13 mouse cellular contexts compared by ENCODE assay signal in genomic region chr5:101833875-101834274, GRCm38 (mm10).
DNase-seq lines count a peak whose midpoint lies in the region; ATAC-seq and TF ChIP-seq lines count a peak whose summit lies in the region.
"Had no signal": no experiment of that assay in that cellular context is flagged by ENCODE, and none has a peak within 500 bp of the region (broad histone marks: within the 10 kb centered on the region; RNA-seq: fewer than 3 reads in every experiment).

No protein-coding gene starts in this region.

- H3K79me2 ChIP-seq in liver, adult 2 months (ENCODE audit: control insufficient read depth, insufficient read depth, low read length) = no peaks in the 10 kb centered on the region

- no peak overlapping the region for H3K4me3 ChIP-seq in cerebellum, adult 2 months (replicated peaks; ENCODE audit: insufficient read depth, low read depth, low read length)
- no peak overlapping the region for H3K4me3 ChIP-seq in liver, adult 2 months (ENCODE audit: insufficient read depth, low read depth, low read length)
- no peak overlapping the region for H3K4me3 ChIP-seq in liver, embryonic 11.5 days (ENCODE audit: low read depth, low read length)
- no peak overlapping the region for H3K4me3 ChIP-seq in bone marrow macrophage, adult 2 months (ENCODE audit: insufficient read depth, low read length)
- H3K4me3 ChIP-seq in stomach, postnatal 0 days (ENCODE audit: low read depth, low read length) = no peak overlapping the region
- H3K4me3 ChIP-seq: erythroblast, embryonic 14.5 days; heart, embryonic 15.5 days had no signal

- no peak for DNase-seq in cerebellum, adult 2 months
- DNase-seq in cerebellum, adult 8-10 months = no peak
- DNase-seq in liver, adult 2 months (ENCODE audit: extremely low read depth, low read depth, low spot score) = no peak
- no peak for DNase-seq in liver, embryonic 11.5 days (ENCODE audit: low spot score)
- no peak for DNase-seq in stomach, postnatal 0 days (ENCODE audit: low spot score)
- DNase-seq in heart, adult 11 months = no peak
- DNase-seq in gastrocnemius, postnatal 25 days = no peak
- DNase-seq: left cerebral cortex, postnatal 4 days; right cerebral cortex, adult 18-20 months had no signal

- no peak for TF ChIP-seq POLR2A in cerebellum, adult 2 months (IDR thresholded peaks at IDR 0.05; ENCODE audit: borderline replicate concordance, insufficient read depth, low read length)
- no peak for TF ChIP-seq POLR2A in liver, adult 2 months (IDR thresholded peaks at IDR 0.05; ENCODE audit: extremely low read depth, insufficient read depth, low read length)
- TF ChIP-seq POLR2A in bone marrow macrophage, adult 2 months (IDR thresholded peaks at IDR 0.05; ENCODE audit: borderline replicate concordance, low read depth, low read length) = no peak

- no peak overlapping the region for H3K9ac ChIP-seq in liver, adult 2 months (ENCODE audit: low read depth, low read length)
- no peak overlapping the region for H3K9ac ChIP-seq in liver, embryonic 11.5 days (ENCODE audit: low read depth, low read length)
- H3K9ac ChIP-seq in stomach, postnatal 0 days (ENCODE audit: low read length) = no peak overlapping the region
- H3K9ac ChIP-seq: heart, embryonic 15.5 days had no signal

- H3K4me2 ChIP-seq in liver, embryonic 11.5 days = no peak overlapping the region
- no peak overlapping the region for H3K4me2 ChIP-seq in stomach, postnatal 0 days (replicated peaks; ENCODE audit: low read depth)
- H3K4me2 ChIP-seq: heart, embryonic 15.5 days had no signal

- peaks cover 18% of the 10 kb centered on the region for H3K4me1 ChIP-seq in cerebellum, adult 2 months (ENCODE audit: control insufficient read depth, insufficient read depth, low read length)
- H3K4me1 ChIP-seq in liver, adult 2 months (ENCODE audit: control insufficient read depth, insufficient read depth, low read length) = peaks cover 3% of the 10 kb centered on the region
- no peaks in the 10 kb centered on the region for H3K4me1 ChIP-seq in liver, embryonic 11.5 days (replicated peaks; ENCODE audit: control insufficient read depth, insufficient read depth, low read length)
- H3K4me1 ChIP-seq in bone marrow macrophage, adult 2 months (ENCODE audit: control insufficient read depth, insufficient read depth, low read length) = no peaks in the 10 kb centered on the region
- H3K4me1 ChIP-seq in stomach, postnatal 0 days (replicated peaks; ENCODE audit: control insufficient read depth, insufficient read depth) = no peaks in the 10 kb centered on the region
- H3K4me1 ChIP-seq: heart, embryonic 15.5 days had no signal

- no peak for ATAC-seq in liver, embryonic 11.5 days (replicated peaks; ENCODE audit: low FRiP score)
- no peak for ATAC-seq in stomach, postnatal 0 days (ENCODE audit: low FRiP score, low TSS enrichment)
- ATAC-seq: Patski had no signal

- H3K9me3 ChIP-seq in liver, embryonic 11.5 days (ENCODE audit: control insufficient read depth, low read length) = no peaks in the 10 kb centered on the region
- H3K9me3 ChIP-seq in stomach, postnatal 0 days (ENCODE audit: control insufficient read depth, low read length) = no peaks in the 10 kb centered on the region
- H3K9me3 ChIP-seq: heart, embryonic 15.5 days had no signal

- peaks cover 13% of the 10 kb centered on the region for H3K36me3 ChIP-seq in liver, adult 2 months (ENCODE audit: control insufficient read depth, insufficient read depth, low read length)
- peaks cover 6% of the 10 kb centered on the region for H3K36me3 ChIP-seq in liver, embryonic 11.5 days (ENCODE audit: control insufficient read depth, insufficient read depth, low read length)
- H3K36me3 ChIP-seq in stomach, postnatal 0 days (ENCODE audit: control insufficient read depth, insufficient read depth, low read length) = peaks cover 8% of the 10 kb centered on the region

- WGBS in cerebellum, adult 2 months = 68% methylated on average over 8 of the region's 8 CpGs
- WGBS in liver, adult 2 months = 95% methylated on average over 8 of the region's 8 CpGs
- 80% methylated on average over 8 of the region's 8 CpGs for WGBS in liver, embryonic 11.5 days
- 72% methylated on average over 8 of the region's 8 CpGs for WGBS in stomach, postnatal 0 days

- TF ChIP-seq EP300 in stomach, postnatal 0 days (optimal IDR thresholded peaks at IDR 0.05) = no peak

- peak; percentile 34; the same call in 1 of the 2 replicates for TF ChIP-seq CTCF in cerebellum, adult 2 months (IDR thresholded peaks at IDR 0.05; ENCODE audit: borderline replicate concordance, insufficient read depth, low read depth, low read length)
- peak; percentile 25; the same call in 1 of the 2 replicates for TF ChIP-seq CTCF in liver, adult 2 months (IDR thresholded peaks at IDR 0.05; ENCODE audit: low read depth, low read length)
- TF ChIP-seq CTCF in bone marrow macrophage, adult 2 months (IDR thresholded peaks at IDR 0.05; ENCODE audit: low read depth, low read length) = peak; percentile 45; the same call in 1 of the 2 replicates
- peak; percentile 50 for TF ChIP-seq CTCF in stomach, postnatal 0 days (IDR thresholded peaks at IDR 0.05; ENCODE audit: low read depth)

- no peak overlapping the region for H3K27ac ChIP-seq in cerebellum, adult 2 months (ENCODE audit: insufficient read depth, low read length)
- no peak overlapping the region for H3K27ac ChIP-seq in liver, adult 2 months (replicated peaks; ENCODE audit: insufficient read depth, low read depth, low read length)
- H3K27ac ChIP-seq in liver, embryonic 11.5 days (ENCODE audit: low read depth, low read length) = no peak overlapping the region
- H3K27ac ChIP-seq in bone marrow macrophage, adult 2 months (ENCODE audit: insufficient read depth, low read depth, low read length) = no peak overlapping the region
- no peak overlapping the region for H3K27ac ChIP-seq in stomach, postnatal 0 days (replicated peaks)
- H3K27ac ChIP-seq: heart, embryonic 15.5 days had no signal

- H3K27me3 ChIP-seq in cerebellum, adult 2 months (ENCODE audit: control insufficient read depth, insufficient read depth, low read length) = no peaks in the 10 kb centered on the region
- H3K27me3 ChIP-seq in liver, adult 2 months (ENCODE audit: control insufficient read depth, insufficient read depth, low read length) = no peaks in the 10 kb centered on the region
- no peaks in the 10 kb centered on the region for H3K27me3 ChIP-seq in liver, embryonic 11.5 days (replicated peaks; ENCODE audit: control insufficient read depth, insufficient read depth, low read length)
- no peaks in the 10 kb centered on the region for H3K27me3 ChIP-seq in stomach, postnatal 0 days (ENCODE audit: control insufficient read depth, insufficient read depth, low read length)
- H3K27me3 ChIP-seq: heart, embryonic 15.5 days; Patski had no signal
